In the genomic region with DNA sequence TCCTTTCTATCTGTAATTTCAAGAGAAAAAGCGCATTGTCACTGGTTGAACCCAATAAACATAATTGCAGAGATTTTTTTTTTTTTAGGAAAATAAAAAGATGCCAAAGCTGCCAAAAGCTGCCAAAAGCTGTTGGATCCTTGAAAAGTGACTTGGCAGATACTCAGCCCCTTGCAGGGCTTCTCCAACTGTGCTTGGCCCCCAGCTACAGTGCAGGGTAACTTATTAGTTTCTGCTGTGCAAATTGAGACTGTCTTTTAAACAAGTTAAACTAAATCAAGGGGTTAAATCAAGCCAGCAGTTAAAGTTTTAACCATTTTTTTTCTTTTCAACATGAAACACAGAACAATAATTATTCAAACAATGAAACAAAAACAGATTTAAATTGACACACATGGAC, we compare ENCODE assay signal across 27 mouse cellular contexts.
DNase-seq lines count a peak whose midpoint lies in the region; TF ChIP-seq lines count a peak whose summit lies in the region.
"Had no signal": no experiment of that assay in that cellular context is flagged by ENCODE, and none has a peak within 500 bp of the region (broad histone marks: within the 10 kb centered on the region; RNA-seq: fewer than 3 reads in every experiment).

No protein-coding gene starts in this region.

- H3K27me3 ChIP-seq in kidney, adult 2 months (replicated peaks; ENCODE audit: control insufficient read depth, insufficient read depth, low read length), result no peaks in the 10 kb centered on the region
- H3K27me3 ChIP-seq: CH12.LX; heart, embryonic 12.5 days; heart, embryonic 15.5 days; hindbrain, embryonic 13.5 days; intestine, embryonic 15.5 days; Patski had no signal

- peak; percentile 13 for DNase-seq in cerebellum, adult 11-12 months
- no peak for DNase-seq in cerebellum, postnatal 36 days
- peak; percentile 25 for DNase-seq in cerebellum, adult 9-11 months
- DNase-seq in cerebellum, adult 8-10 months, result no peak
- peak; percentile 54 for DNase-seq in kidney, adult 2 months
- no peak for DNase-seq in kidney, adult 18-20 months
- DNase-seq in brain, adult 2 months (ENCODE audit: low read depth, low spot score), result peak; percentile 45
- no peak for DNase-seq in gastrocnemius, postnatal 4 days (ENCODE audit: low spot score in 2 of 2)
- DNase-seq: adrenal gland, postnatal 10 days; adrenal gland, postnatal 36 days; B cell, adult 2 months; gastrocnemius, adult 2 months; gastrocnemius, postnatal 14 days; heart, adult 18-20 months; heart, postnatal 10 days; heart, postnatal 36 days; kidney, adult 11 months had no signal

- no peak for TF ChIP-seq CTCF in kidney, adult 2 months (conservative IDR thresholded peaks at IDR 0.05; ENCODE audit: insufficient read depth, insufficient read length, low read depth, low read length)

- H3K36me3 ChIP-seq in kidney, adult 2 months (ENCODE audit: control insufficient read depth, insufficient read depth, low read length), result no peaks in the 10 kb centered on the region
- H3K36me3 ChIP-seq: forebrain, embryonic 10.5 days; G1E; heart, embryonic 12.5 days; heart, embryonic 15.5 days; hindbrain, embryonic 10.5 days; hindbrain, embryonic 13.5 days; intestine, embryonic 15.5 days had no signal

- no peak overlapping the region for H3K27ac ChIP-seq in kidney, adult 2 months (ENCODE audit: insufficient read depth, low read depth, low read length)
- H3K27ac ChIP-seq: forebrain, embryonic 10.5 days; gastrocnemius, adult 2 months; heart, embryonic 15.5 days; hindbrain, embryonic 10.5 days; hindbrain, embryonic 13.5 days; intestine, embryonic 15.5 days; kidney, postnatal 0 days had no signal

- H3K4me1 ChIP-seq in kidney, adult 2 months (ENCODE audit: control insufficient read depth, insufficient read depth, low read length), result no peaks in the 10 kb centered on the region
- H3K4me1 ChIP-seq: forebrain, embryonic 10.5 days; heart, embryonic 12.5 days; heart, embryonic 15.5 days; hindbrain, embryonic 10.5 days; hindbrain, embryonic 13.5 days; intestine, embryonic 15.5 days had no signal

- TF ChIP-seq POLR2A in kidney, adult 2 months (IDR thresholded peaks at IDR 0.05; ENCODE audit: low read depth, low read length), result no peak

- WGBS in kidney, adult 2 months, result 86% methylated on average over 1 of the region's 1 CpGs

- no peak overlapping the region for H3K4me3 ChIP-seq in kidney, adult 2 months (ENCODE audit: insufficient read depth, low read depth, low read length)
- H3K4me3 ChIP-seq: forebrain, embryonic 10.5 days; gastrocnemius, adult 2 months; heart, embryonic 12.5 days; heart, embryonic 15.5 days; hindbrain, embryonic 10.5 days; hindbrain, embryonic 13.5 days; intestine, embryonic 15.5 days had no signal

Comparison
In these comparisons a context has a peak if more than half of its experiments do, and no peak if none do; other contexts are left out.
1. DNase-seq: peak in cerebellum, adult 11-12 months (single experiment), cerebellum, adult 9-11 months (single experiment), kidney, adult 2 months (single experiment) and brain, adult 2 months (single experiment); none in cerebellum, postnatal 36 days (0 of 2), cerebellum, adult 8-10 months (single experiment), kidney, adult 18-20 months (single experiment) and gastrocnemius, postnatal 4 days (0 of 2).